Mouse (Mus musculus) C2C12 (cell line): ENCODE measurements around the gene Tle1. TPM values are rescaled to one million over a fixed set of nuclear protein-coding genes. Genes with fewer than 3 reads are reported as not detected.

Experiments used
- H3K27me3 ChIP-seq: one replicate; pipeline ENCODE4 v1.6.1; 2011; ENCODE audit not compliant: control insufficient read depth, insufficient read depth, insufficient read length
- H3K36me3 ChIP-seq: one replicate; pipeline ENCODE4 v1.6.1; 2011; ENCODE audit not compliant: control insufficient read depth, insufficient read depth
- H3K4me3 ChIP-seq: one replicate; pipeline ENCODE4 v1.5.1; 2011; ENCODE audit warnings: mild to moderate bottlenecking, control low read depth; ENCODE audit not compliant: poor library complexity, insufficient read depth, severe bottlenecking
- H3K79me2 ChIP-seq: one replicate; pipeline ENCODE4 v1.6.1; 2011; ENCODE audit not compliant: control insufficient read depth, insufficient read depth
- H3K79me3 ChIP-seq: one replicate; pipeline ENCODE4 v1.6.1; 2011; ENCODE audit warnings: low read depth, control low read depth
- H3ac ChIP-seq: one replicate; pipeline ENCODE3; 2011; ENCODE audit warnings: low read depth; ENCODE audit not compliant: control insufficient read depth, insufficient read length
- CEBPB ChIP-seq: IDR thresholded peaks from one replicate; pipeline ENCODE4 v1.6.1; 2011; ENCODE audit warnings: low read depth, mild to moderate bottlenecking, control low read depth, moderate library complexity
- CTCF ChIP-seq: IDR thresholded peaks from one replicate; pipeline ENCODE4 v1.5.1; 2011; ENCODE audit not compliant: control insufficient read depth, insufficient read depth, insufficient read length
- FOSL1 ChIP-seq: IDR thresholded peaks from one replicate; pipeline ENCODE4 v1.8.0; 2011; ENCODE audit warnings: mild to moderate bottlenecking, low read length; ENCODE audit not compliant: poor library complexity, insufficient read depth, severe bottlenecking
- MAX ChIP-seq: IDR thresholded peaks from one replicate; pipeline ENCODE4 v1.6.1; 2011; ENCODE audit warnings: mild to moderate bottlenecking, control low read depth
- MYOD1 ChIP-seq: IDR thresholded peaks from one replicate; pipeline ENCODE4 v1.6.1; 2011; ENCODE audit warnings: low read depth; ENCODE audit not compliant: control insufficient read depth, insufficient read length
- MYOG ChIP-seq: IDR thresholded peaks from one replicate; pipeline ENCODE4 v1.6.1; 2011; ENCODE audit not compliant: control insufficient read depth, insufficient read length; ENCODE audit errors: extremely low read depth
- USF1 ChIP-seq: IDR thresholded peaks from one replicate; pipeline ENCODE4 v1.6.1; 2011; ENCODE audit warnings: low read depth, mild to moderate bottlenecking, control low read depth, moderate library complexity
- polyA plus RNA-seq: library from polyadenylated mRNA; unstranded; fragments of >200 nt; fragmentation: generic; extraction: Trizol; gene quantifications from one replicate; pipeline ENCODE4 v1.2.1, GENCODE M21; 2012; ENCODE audit warnings: missing spikeins

Tle1 gene
- polyA plus RNA-seq, 1 experiment: 23.2 TPM

DNA sequence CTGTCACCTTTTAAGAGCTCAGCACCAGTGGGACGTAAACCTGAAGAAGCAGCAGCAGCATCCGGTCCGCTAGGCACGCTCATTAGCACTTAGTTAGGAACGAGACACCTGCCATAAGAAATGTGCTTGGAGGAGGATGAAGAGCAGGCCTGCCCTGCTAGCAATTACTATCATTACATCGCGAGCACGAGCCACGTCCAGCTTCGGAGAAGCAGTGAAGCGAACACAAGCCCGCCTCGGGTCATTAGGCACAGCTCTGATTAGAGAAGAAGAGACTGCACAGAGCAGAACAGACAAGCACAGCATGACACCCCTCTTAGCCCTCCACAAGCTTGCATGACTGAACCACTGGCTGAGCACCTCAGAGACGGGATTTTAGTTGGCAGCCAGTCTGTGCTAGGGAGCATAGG, 40.6 kb downstream of the Tle1 start:
- H3K79me2 ChIP-seq: peaks cover 16% of the 10 kb centered on the region
- H3K36me3 ChIP-seq: peaks cover 65% of the 10 kb centered on the region
- peaks cover 2% of the 10 kb centered on the region for H3K79me3 ChIP-seq
- H3K27me3 ChIP-seq: no peaks in the 10 kb centered on the region
- H3ac ChIP-seq: no peak overlapping the region
- H3K4me3 ChIP-seq: no peak overlapping the region
- no peak for TF ChIP-seq MAX
- TF ChIP-seq CEBPB: no peak
- TF ChIP-seq CTCF: no peak
- no peak for TF ChIP-seq MYOD1
- TF ChIP-seq USF1: no peak
- no peak for TF ChIP-seq MYOG
- TF ChIP-seq FOSL1: no peak

DNA sequence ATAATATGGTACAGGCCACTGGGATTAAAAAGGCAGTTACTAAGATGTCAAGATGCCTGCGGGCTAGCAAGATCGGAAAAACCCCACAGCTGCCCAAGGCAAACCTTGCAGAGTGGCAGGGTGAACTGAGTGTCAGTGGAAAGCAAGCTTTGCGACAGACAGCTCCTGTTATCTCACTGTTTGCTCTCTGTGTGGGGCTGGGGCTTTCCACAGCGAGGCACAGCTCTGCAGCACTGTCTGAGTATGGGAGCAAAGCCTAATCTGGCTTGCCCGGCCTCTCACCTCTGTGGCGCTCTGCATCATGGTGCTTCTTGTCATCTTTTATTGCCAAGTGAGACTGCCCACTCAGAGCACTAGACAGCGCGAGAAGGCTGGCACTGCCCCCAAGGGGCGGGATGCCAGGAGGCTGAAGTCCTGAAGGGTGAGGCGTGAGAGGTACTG, 42.8 kb downstream of the Tle1 start:
- Histone ChIP-seq H3K4me3 (no peak overlapping the region), H3K27me3 (no peaks in the 10 kb centered on the region), H3ac (no peak overlapping the region), H3K79me2 (peaks cover 16% of the 10 kb centered on the region), H3K36me3 (peaks cover 56% of the 10 kb centered on the region), H3K79me3 (no peaks in the 10 kb centered on the region)
- TF ChIP-seq MAX (no peak), MYOD1 (no peak), CEBPB (no peak), CTCF (no peak), USF1 (no peak), MYOG (no peak), FOSL1 (no peak)

DNA sequence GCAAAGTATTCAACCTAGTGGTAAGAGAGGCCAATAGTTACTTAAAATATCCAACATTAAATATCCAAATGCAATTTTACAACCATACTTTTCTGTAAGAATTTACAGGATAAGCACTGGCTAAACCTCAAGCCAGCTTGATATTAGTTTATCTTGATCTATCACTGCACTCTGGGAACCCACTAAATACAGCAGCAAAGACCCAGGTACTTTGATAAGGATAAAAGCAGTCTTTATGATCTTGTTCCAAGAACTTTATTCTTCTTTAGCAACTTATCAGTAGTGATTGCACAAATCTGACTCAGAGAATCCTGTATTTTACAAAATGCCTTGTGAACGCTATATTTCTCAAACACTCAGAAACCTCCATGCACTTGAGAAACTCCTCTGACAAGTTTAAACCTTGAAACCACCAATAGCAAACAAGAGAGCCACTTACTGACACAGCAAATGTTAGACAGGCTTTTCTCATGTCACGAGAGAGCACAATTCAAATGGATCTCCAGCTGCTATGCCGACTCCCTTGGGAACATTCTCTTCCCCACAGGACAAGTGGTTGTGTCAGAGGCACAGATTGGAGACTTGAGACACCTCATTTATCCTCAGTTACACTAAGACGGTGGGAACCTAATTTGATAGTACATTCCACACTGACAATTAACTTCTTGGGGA, 50.1 kb downstream of the Tle1 start:
- no peak overlapping the region for H3K4me3 ChIP-seq
- no peak for TF ChIP-seq FOSL1
- TF ChIP-seq MYOD1: no peak
- H3ac ChIP-seq: no peak overlapping the region
- peaks cover 21% of the 10 kb centered on the region for H3K36me3 ChIP-seq
- H3K79me2 ChIP-seq: no peaks in the 10 kb centered on the region
- no peaks in the 10 kb centered on the region for H3K27me3 ChIP-seq
- peaks cover 2% of the 10 kb centered on the region for H3K79me3 ChIP-seq

DNA sequence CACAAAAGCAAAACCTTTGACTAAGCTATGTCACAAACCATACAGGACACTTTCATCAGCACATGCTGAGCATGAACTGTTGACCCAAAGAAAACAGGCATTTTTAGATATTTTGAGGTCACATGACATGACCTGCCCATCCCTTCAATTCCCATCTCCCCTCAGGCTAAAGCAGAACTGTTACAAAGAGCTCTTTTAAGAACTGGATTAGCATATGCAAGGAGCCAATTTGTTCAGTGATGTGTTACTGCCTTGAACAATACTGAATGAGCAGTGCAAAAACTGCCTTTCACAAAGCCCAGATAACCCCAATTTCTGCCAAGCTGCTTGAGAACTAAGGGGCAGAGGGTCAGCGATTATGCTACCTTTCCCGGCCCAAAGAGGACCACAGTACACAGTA, 54.7 kb downstream of the Tle1 start:
- H3K27me3 ChIP-seq: no peaks in the 10 kb centered on the region
- peaks cover 5% of the 10 kb centered on the region for H3K36me3 ChIP-seq

DNA sequence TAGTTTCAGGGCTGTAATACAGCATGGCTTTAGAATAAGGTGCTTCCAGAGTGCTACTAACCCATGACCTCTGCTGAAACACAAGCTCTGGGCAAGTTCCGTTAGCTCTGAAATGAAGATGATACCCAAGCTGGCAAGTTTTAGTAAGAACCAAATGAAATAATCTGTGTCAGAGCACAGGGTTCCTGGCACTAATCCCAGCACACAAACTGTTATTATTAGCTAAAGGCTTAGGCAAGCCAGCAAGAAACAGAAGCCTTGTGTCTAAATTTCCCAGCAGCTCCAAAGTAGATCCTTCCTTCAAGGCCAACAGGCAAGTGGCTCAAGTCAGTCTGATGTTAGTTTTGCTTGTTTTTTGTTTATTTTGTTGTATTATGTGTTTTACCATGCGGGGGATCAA, 56.2 kb downstream of the Tle1 start:
- Histone ChIP-seq H3K79me2 (no peaks in the 10 kb centered on the region), H3K36me3 (peaks cover 12% of the 10 kb centered on the region), H3ac (no peak overlapping the region), H3K79me3 (no peaks in the 10 kb centered on the region), H3K4me3 (no peak overlapping the region), H3K27me3 (no peaks in the 10 kb centered on the region)
- TF ChIP-seq MYOD1 (no peak), FOSL1 (no peak), MYOG (no peak), MAX (no peak), USF1 (no peak)

More for the DNA sequence above, 54.7 kb downstream of the Tle1 start:
- no peak for TF ChIP-seq MAX
- TF ChIP-seq CTCF: no peak
- no peak for TF ChIP-seq CEBPB
- no peak for TF ChIP-seq MYOG
- no peak for TF ChIP-seq FOSL1
- TF ChIP-seq MYOD1: no peak
- TF ChIP-seq USF1: no peak
- H3K79me2 ChIP-seq: no peaks in the 10 kb centered on the region
- no peak overlapping the region for H3ac ChIP-seq
- peaks cover 2% of the 10 kb centered on the region for H3K79me3 ChIP-seq
- H3K4me3 ChIP-seq: no peak overlapping the region

DNA sequence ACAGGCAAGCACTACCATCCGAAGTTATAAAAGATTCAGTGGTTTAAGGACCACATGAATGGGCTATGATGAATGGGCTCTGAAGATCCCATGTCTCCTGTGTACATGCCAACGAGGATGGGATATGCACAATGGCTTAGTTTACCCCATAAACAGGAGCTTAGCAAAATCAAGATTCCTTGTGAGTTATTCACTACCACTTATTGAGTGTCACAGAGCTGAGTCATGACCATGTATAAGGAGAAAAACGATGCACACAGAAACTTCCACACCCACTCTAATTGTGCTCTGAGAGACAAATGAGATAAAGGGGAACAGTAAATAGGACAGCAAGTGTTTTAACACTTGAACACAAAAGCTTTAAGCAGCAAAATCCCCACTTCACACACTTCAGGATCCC, 60.0 kb downstream of the Tle1 start:
- H3K79me3 ChIP-seq: no peaks in the 10 kb centered on the region
- H3K79me2 ChIP-seq: no peaks in the 10 kb centered on the region
- no peak overlapping the region for H3ac ChIP-seq
- H3K36me3 ChIP-seq: peaks cover 49% of the 10 kb centered on the region
- no peaks in the 10 kb centered on the region for H3K27me3 ChIP-seq
- TF ChIP-seq MYOD1: peak; percentile 9
- no peak for TF ChIP-seq CTCF
- TF ChIP-seq FOSL1: peak; percentile 45
- H3K4me3 ChIP-seq: no peak overlapping the region
